Mouse (Mus musculus) heart, embryonic 15.5 days (tissue): Measurements from ENCODE around the gene Brf1. TPM values are rescaled to one million over a fixed set of nuclear protein-coding genes. Genes with fewer than 3 reads are reported as not detected.

Source experiments
- ATAC-seq: fragments of 200-750 bp; cut with Nextera tagmentation; replicated peaks from 2 replicates; pipeline ENCODE4 v1.8.0; 2017; ENCODE audit warnings: low read depth, moderate TSS enrichment; ENCODE audit not compliant: insufficient number of reproducible peaks, insufficient read depth, low FRiP score
- H3K27ac ChIP-seq: fragments of 300-500 bp; sonication (generic); 2 replicates; pipeline ENCODE4 v1.5.1; 2015; ENCODE audit warnings: mild to moderate bottlenecking, inconsistent platforms
- H3K27me3 ChIP-seq: fragments of 300-500 bp; sonication (generic); 2 replicates; pipeline ENCODE4 v1.6.1; 2015; ENCODE audit warnings: inconsistent platforms
- H3K36me3 ChIP-seq: fragments of 300-500 bp; sonication (generic); 2 replicates; pipeline ENCODE4 v1.6.1; 2015; ENCODE audit warnings: mild to moderate bottlenecking, inconsistent platforms
- H3K4me1 ChIP-seq: fragments of 300-500 bp; sonication (generic); replicated peaks from 2 replicates; pipeline ENCODE4 v1.6.1; 2015; ENCODE audit warnings: inconsistent platforms
- H3K4me2 ChIP-seq: fragments of 300-500 bp; sonication (generic); 2 replicates; pipeline ENCODE4 v1.6.1; 2015; ENCODE audit warnings: inconsistent platforms, mild to moderate bottlenecking, moderate library complexity
- H3K4me3 ChIP-seq: fragments of 300-500 bp; sonication (generic); 2 replicates; pipeline ENCODE4 v1.5.1; 2015; ENCODE audit warnings: mild to moderate bottlenecking, inconsistent platforms
- H3K9ac ChIP-seq: fragments of 300-500 bp; sonication (generic); 2 replicates; pipeline ENCODE4 v1.6.1; 2015; ENCODE audit warnings: mild to moderate bottlenecking, inconsistent platforms
- H3K9me3 ChIP-seq: fragments of 300-500 bp; sonication (generic); replicated peaks from 2 replicates; pipeline ENCODE4 v1.6.1; 2016; ENCODE audit warnings: inconsistent platforms
- WGBS: fragments of 180-500 bp; shearing (Covaris S2); methylation state at CpG from one replicate; pipeline ENCODE4 v1.1.7; 2015; ENCODE audit warnings: mixed read lengths; 5-methylcytosine and 5-hydroxymethylcytosine counted together
- microRNA-seq: library from miRNA; unstranded; fragments of <30 nt; microRNA quantifications from one replicate; pipeline ENCODE4, GENCODE M21; 2016
- polyA plus RNA-seq: library from polyadenylated mRNA; unstranded; fragments of >200 nt; fragmentation: Nextera tagmentation; extraction: Ambion mirVana; gene quantifications from 2 replicates; pipeline ENCODE4 v1.2.1, GENCODE M21; 2015

Brf1 gene
- polyA plus RNA-seq, 1 experiment from 2014 or later = 30.2 TPM

DNA sequence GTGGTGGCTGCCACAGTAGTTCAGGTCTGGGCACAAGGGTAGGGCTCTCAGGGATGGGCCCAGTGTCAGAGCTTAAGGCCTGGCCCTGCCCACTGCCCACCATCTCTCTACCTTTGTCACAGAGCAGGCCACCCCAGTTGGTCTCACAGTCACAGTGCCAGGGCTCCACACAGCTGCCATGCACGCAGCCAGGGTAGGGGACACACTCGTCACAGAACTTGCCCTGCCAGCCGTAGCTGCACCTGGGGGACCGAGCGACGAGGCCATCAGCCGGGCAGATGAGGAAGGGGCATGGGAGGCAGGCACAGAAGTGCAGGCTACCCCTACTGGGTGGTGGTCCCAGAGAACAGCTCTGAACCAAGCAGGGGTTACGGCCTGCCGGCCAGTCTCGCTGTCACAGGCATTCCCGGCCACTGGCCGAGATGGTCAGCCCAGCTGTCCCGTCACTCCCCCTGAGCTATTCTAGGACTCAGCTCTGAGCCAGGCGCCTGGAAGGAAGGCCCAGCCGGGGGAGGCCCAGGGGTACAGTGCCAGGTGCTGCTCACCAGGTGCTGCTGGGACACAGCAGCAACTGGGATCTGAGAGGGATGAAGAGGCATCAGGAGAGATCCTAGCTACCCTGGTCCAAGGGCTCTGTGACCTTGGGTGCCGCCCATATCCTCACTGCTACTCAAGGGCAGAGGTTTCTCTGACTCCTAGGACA lies 83.7 kb downstream of the Brf1 start:
- Histone ChIP-seq H3K4me2 (no peak overlapping the region), H3K36me3 (no peaks in the 10 kb centered on the region; the same call in 1 of the 2 replicates), H3K9me3 (no peaks in the 10 kb centered on the region), H3K9ac (no peak overlapping the region), H3K27me3 (peaks cover 62% of the 10 kb centered on the region), H3K4me1 (peaks cover 34% of the 10 kb centered on the region), H3K27ac (peak overlapping the region; percentile 1; the same call in 1 of the 2 replicates), H3K4me3 (no peak overlapping the region)
- WGBS = 59% methylated on average over 16 of the region's 16 CpGs
- no peak for ATAC-seq

DNA sequence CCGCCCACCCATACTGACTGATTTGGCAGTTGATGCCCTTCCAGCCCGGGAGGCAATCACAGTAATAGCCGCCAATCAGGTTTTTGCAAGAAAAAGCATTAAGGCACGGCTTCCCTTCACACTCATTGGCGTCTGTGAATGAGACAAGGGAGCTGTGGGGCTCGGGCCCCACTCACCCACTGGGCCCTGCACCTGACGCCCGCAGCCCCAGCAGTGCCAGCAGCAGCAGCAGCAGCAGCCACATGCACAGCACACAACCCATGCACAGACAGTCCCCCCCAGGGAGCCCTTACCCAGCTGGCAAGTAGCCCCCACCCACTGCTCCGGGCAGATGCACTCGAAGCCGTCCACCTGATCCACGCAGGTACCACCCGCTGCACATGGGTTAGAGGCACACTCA lies 84.9 kb downstream of the Brf1 start:
- Histone ChIP-seq H3K36me3 (peaks cover 12% of the 10 kb centered on the region), H3K9ac (no peak overlapping the region), H3K4me3 (no peak overlapping the region), H3K27me3 (peaks cover 61% of the 10 kb centered on the region), H3K27ac (no peak overlapping the region), H3K9me3 (no peaks in the 10 kb centered on the region), H3K4me2 (no peak overlapping the region), H3K4me1 (peaks cover 22% of the 10 kb centered on the region)
- WGBS = 82% methylated on average over 13 of the region's 13 CpGs
- no peak for ATAC-seq

DNA sequence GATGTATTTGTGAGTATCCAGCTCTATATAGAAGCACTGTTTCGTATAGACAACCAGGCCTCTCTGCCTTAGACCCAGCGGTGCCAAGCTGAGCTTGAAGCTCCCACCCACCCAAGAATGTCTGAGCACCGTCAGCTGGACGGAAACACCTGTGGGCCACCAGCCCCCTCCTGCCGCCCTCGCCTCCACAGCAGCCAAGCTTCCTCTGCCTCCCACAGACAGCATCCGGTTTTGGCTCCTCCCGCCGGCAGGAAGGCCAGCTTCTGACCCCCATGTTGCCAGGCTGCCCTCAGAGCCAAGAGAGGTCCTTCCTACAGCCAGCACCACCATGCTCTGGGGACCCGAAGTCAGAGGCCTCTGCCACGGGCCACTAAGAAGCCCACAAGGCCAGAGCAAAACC lies 86.0 kb downstream of the Brf1 start:
- Histone ChIP-seq H3K27me3 (peaks cover 51% of the 10 kb centered on the region), H3K4me3 (no peak overlapping the region), H3K9me3 (no peaks in the 10 kb centered on the region), H3K4me1 (peaks cover 19% of the 10 kb centered on the region), H3K36me3 (peaks cover 14% of the 10 kb centered on the region), H3K27ac (no peak overlapping the region), H3K9ac (no peak overlapping the region), H3K4me2 (no peak overlapping the region)
- ATAC-seq = no peak
- WGBS = 79% methylated on average over 11 of the region's 11 CpGs

DNA sequence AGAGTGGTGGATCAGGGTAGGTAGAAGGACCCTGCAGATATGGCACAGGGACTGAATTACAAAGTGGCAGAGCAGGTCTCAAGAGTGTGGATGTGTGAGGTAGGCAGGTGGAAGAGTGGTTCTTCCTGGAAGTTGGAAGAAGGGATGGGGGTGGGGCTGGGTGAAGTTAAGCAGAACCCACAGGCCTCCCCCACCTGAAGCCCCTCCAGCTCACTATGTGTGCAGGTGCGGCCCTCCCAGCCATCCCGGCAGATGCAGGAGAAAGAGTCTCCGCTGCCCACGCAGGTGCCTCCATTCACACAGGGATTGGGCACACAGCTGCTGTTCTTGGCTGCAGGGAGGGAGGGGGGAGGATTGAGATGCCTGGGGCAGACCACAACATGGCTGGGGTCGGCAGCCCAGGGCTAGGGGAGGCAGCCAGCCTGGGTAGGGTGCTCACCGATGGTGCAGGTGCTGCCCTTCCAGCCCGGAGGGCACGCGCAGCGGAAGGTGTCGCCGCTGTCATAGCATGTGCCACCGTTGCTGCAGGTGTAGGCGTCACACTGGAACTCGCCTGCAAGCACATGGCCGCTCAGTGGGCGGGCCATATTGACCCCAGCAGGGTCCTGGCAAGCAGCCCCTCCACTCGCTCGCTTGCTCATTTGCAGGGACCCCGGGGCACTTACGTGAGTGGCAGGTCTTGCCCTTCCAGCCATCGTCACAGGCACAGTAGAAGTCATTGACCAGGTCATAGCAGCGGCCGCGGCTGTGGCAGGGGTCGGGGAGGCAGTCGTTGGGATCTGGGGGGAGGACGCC lies 87.4 kb downstream of the Brf1 start:
- Histone ChIP-seq H3K27me3 (peaks cover 39% of the 10 kb centered on the region), H3K36me3 (peaks cover 20% of the 10 kb centered on the region)

DNA sequence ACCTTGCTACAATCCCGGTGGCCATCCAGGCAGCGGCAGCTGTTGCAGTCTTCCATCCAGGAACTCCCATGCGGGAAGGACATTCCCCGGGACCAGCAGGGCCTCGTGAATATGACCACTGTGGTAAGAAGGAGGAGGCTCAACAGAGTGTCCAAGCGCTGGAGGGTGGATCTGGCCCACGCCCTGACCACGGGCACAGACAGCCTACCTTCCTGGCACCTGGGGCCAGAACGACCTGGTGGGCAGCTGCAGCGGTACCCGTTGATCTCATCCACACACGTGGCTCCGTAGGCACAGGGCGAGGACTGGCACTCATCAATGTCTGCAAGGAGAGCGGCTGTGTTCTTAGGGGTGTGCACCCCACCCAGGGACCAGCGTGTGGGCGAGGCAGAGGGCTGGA lies 88.8 kb downstream of the Brf1 start:
- H3K4me1 ChIP-seq = peaks cover 5% of the 10 kb centered on the region
- no peak overlapping the region for H3K27ac ChIP-seq
- peaks cover 20% of the 10 kb centered on the region for H3K36me3 ChIP-seq
- H3K9ac ChIP-seq = no peak overlapping the region
- H3K4me3 ChIP-seq = no peak overlapping the region
- ATAC-seq = no peak
- H3K27me3 ChIP-seq = peaks cover 30% of the 10 kb centered on the region; the same call in 1 of the 2 replicates
- no peak overlapping the region for H3K4me2 ChIP-seq
- no peaks in the 10 kb centered on the region for H3K9me3 ChIP-seq
- 86% methylated on average over 17 of the region's 17 CpGs for WGBS

More for the DNA sequence above, 87.4 kb downstream of the Brf1 start:
- WGBS = 88% methylated on average over 28 of the region's 28 CpGs
- H3K27ac ChIP-seq = no peak overlapping the region
- H3K9ac ChIP-seq = no peak overlapping the region
- H3K4me2 ChIP-seq = no peak overlapping the region
- ATAC-seq = no peak
- no peak overlapping the region for H3K4me3 ChIP-seq
- H3K4me1 ChIP-seq = peaks cover 19% of the 10 kb centered on the region
- no peaks in the 10 kb centered on the region for H3K9me3 ChIP-seq

Small RNA genes lying within 50 kb of the gene (microRNA-seq; reads per million reads assigned to microRNA genes)
- 0.63 reads per million for gene Mir6941

Other genes starting within 250 kb of the Brf1 start
- gene Pld4, start 240.0 kb downstream of the Brf1 start, polyA plus RNA-seq = 7.2 and 34.0 TPM in 2 replicates
- gene Ahnak2, start 198.0 kb downstream of the Brf1 start, polyA plus RNA-seq = 2.1 and 2.4 TPM in 2 replicates
- gene Clba1, start 191.8 kb downstream of the Brf1 start, polyA plus RNA-seq = 5.7 and 7.3 TPM in 2 replicates
- gene Cdca4, start 171.3 kb downstream of the Brf1 start, polyA plus RNA-seq = 34.6 and 53.3 TPM in 2 replicates
- 0.19 and 2.2 TPM in 2 replicates for gene Gpr132, start 132.5 kb downstream of the Brf1 start, polyA plus RNA-seq
- 3.7 and 6.6 TPM in 2 replicates for gene Jag2, start 70.9 kb downstream of the Brf1 start, polyA plus RNA-seq
- gene Nudt14, start 58.6 kb downstream of the Brf1 start, polyA plus RNA-seq = 32.1 and 48.3 TPM in 2 replicates
- 19.4 and 23.5 TPM in 2 replicates for gene Btbd6, start 24.2 kb downstream of the Brf1 start, polyA plus RNA-seq
- gene Pacs2, start 13.8 kb upstream of the Brf1 start, polyA plus RNA-seq = 6.9 and 9.0 TPM in 2 replicates
- not detected in 2 replicates for gene Tex22, start 73.8 kb upstream of the Brf1 start, polyA plus RNA-seq
- gene Mta1, start 97.6 kb upstream of the Brf1 start, polyA plus RNA-seq = 11.3 and 11.4 TPM in 2 replicates
- 1,571 and 1,711 TPM in 2 replicates for gene Crip2, start 139.5 kb upstream of the Brf1 start, polyA plus RNA-seq
- 646 and 685 TPM in 2 replicates for gene Crip1, start 145.6 kb upstream of the Brf1 start, polyA plus RNA-seq
- 15.4 and 31.7 TPM in 2 replicates for gene Tedc1, start 155.7 kb upstream of the Brf1 start, polyA plus RNA-seq
- 2.0 and 7.8 TPM in 2 replicates for gene Tmem121, start 185.2 kb upstream of the Brf1 start, polyA plus RNA-seq